Mouse (Mus musculus) R1 (cell line): ENCODE data around the gene Far2.
A peak's percentile ranks its signal among the peaks of the same experiment; 100 is the strongest.

Experiments used
- DNase-seq: peaks from one replicate; pipeline ENCODE4 v3.0.0-alpha.2; 2018; ENCODE audit warnings: low read depth, low spot score

Far2 gene

GRCm38 (mm10) chr6:148046881-148047649 is at the start of gene Far2:
TSS of gene Far2 (plus strand) at chr6:148047259.
- peak; percentile 10 for DNase-seq

GRCm38 (mm10) chr6:148000483-148000882 is 46.6 kb upstream of the Far2 start:
- no peak for DNase-seq

- peak; percentile 62 for DNase-seq
Measured at GRCm38 (mm10) chr6:148001071-148001470, 46.0 kb upstream of the Far2 start.

GRCm38 (mm10) chr6:148006118-148006837 is 40.8 kb upstream of the Far2 start:
- peak; percentile 27 for DNase-seq

GRCm38 (mm10) chr6:148040759-148041158 is 6.3 kb upstream of the Far2 start:
- DNase-seq, result no peak

GRCm38 (mm10) chr6:148047650-148047988 is 560 bp downstream of the Far2 start:
- no peak for DNase-seq

GRCm38 (mm10) chr6:148063131-148063530 is 16.1 kb downstream of the Far2 start:
- no peak for DNase-seq

GRCm38 (mm10) chr6:148066267-148066666 is 19.2 kb downstream of the Far2 start:
- DNase-seq, result no peak

- DNase-seq, result no peak
Measured at GRCm38 (mm10) chr6:148068786-148069185, 21.7 kb downstream of the Far2 start.

- DNase-seq, result no peak
Measured at GRCm38 (mm10) chr6:148073599-148073998, 26.5 kb downstream of the Far2 start.

GRCm38 (mm10) chr6:148074211-148074864 is 27.3 kb downstream of the Far2 start:
- no peak for DNase-seq

GRCm38 (mm10) chr6:148083864-148084263 is 36.8 kb downstream of the Far2 start:
- DNase-seq, result no peak

- no peak for DNase-seq
Measured at GRCm38 (mm10) chr6:148084403-148084802, 37.3 kb downstream of the Far2 start.

GRCm38 (mm10) chr6:148097039-148097438 is 50.0 kb downstream of the Far2 start:
- no peak for DNase-seq

- no peak for DNase-seq
Measured at GRCm38 (mm10) chr6:148101977-148102376, 54.9 kb downstream of the Far2 start.

GRCm38 (mm10) chr6:148102434-148102833 is 55.4 kb downstream of the Far2 start:
- DNase-seq, result no peak

GRCm38 (mm10) chr6:148104212-148104611 is 57.2 kb downstream of the Far2 start:
- peak; percentile 61 for DNase-seq

- DNase-seq, result no peak
Measured at GRCm38 (mm10) chr6:148105722-148106268, 58.7 kb downstream of the Far2 start.

- DNase-seq, result no peak
Measured at GRCm38 (mm10) chr6:148108741-148109472, 61.8 kb downstream of the Far2 start.

- no peak for DNase-seq
Measured at GRCm38 (mm10) chr6:148110996-148111633, 64.1 kb downstream of the Far2 start.

- DNase-seq, result no peak
Measured at GRCm38 (mm10) chr6:148116371-148116770, 69.3 kb downstream of the Far2 start.
